Mouse (Mus musculus) naive thymus-derived CD4-positive, alpha-beta T cell, adult 2 months (primary cell): ENCODE measurements around the gene Magohb.

Source experiments
- DNase-seq: peaks from one replicate; pipeline ENCODE4 v3.0.0-alpha.2; 2011; ENCODE audit warnings: low read depth

Magohb gene

DNA sequence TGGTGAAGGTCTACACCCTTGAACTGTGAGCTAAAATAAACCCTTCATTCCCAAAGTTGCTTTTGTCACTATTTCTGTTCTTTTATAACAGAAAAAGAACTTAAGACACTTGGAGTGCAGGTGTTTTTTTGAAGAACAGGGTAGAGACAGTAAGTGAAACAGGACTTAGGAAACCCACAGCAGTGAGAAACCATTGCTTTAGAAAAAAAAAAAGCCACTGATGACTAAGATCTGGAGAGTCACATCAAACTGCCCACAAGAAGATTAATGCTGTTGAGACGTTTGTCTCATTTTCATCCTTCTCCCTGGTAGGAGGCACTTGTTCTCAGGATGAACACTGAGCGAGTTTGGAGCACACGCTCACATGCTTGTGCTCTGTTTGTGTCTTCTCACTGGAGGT, 31.0 kb downstream of the Magohb start:
- no peak for DNase-seq

DNA sequence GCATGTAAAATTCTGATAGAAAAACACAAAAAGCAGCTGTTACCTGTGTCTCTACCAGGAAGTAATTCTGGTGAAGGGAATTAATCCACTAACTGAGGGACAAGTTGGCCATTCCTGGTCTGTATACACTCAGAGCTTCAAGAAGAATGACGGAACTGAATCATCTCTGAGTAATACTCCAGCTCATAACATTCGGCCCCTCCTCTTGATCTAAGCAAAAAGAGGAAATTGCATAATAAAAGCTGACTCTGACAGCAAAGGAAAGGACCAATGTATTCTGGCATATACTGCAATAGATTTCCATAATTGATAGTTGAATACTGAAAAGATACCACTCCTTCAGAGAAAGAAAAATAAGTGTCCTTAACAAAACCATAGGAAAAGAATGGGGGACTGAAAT, 45.8 kb downstream of the Magohb start, which contains the start of gene Klra2:
Gene Klra2 (minus strand): TSS at position 157 of the 400 bp plus-strand sequence.
- no peak for DNase-seq

DNA sequence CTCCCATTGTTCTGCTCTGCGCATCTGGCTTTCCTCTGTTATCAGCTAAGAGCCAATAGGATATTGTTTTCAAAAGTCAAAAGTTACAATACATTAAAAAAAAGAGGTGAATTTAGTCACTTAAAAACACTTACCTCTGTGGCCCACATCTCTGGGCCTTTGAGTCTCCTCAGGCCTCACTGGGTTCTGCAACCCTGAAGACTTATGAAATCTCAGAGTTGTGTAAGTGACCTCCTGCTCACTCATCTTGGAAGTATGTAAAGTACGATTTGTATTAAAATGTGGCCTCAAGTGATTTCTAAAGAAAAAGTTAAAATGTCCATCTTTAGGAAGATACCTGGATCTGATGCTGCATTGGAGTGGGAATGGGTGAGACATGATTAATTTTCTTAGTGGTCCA, 48.0 kb downstream of the Magohb start:
- no peak for DNase-seq
